Mouse (Mus musculus): ENCODE measurements around the gene Stk4. TPM values are rescaled to one million over a fixed set of nuclear protein-coding genes. Genes with fewer than 3 reads are reported as not detected.
"Not testable (repeated sequence)": the region's sequence is repeated elsewhere in the genome, so short reads cannot be mapped to it uniquely, and the experiment has no call there.

Gene Stk4
- polyA plus RNA-seq, 1 experiment: 150 TPM

- WGBS: 8% methylated on average over 16 of the region's 16 CpGs
- TF ChIP-seq POLR2A (IDR thresholded peaks at IDR 0.05; ENCODE audit: insufficient read depth, low read depth, low read length) (no peak), CTCF (IDR thresholded peaks at IDR 0.05; ENCODE audit: insufficient read depth, low read depth, low read length) (no peak)
- no peak overlapping the region for H3K4me3 ChIP-seq (ENCODE audit: insufficient read depth, low read depth, low read length)
- no peak overlapping the region for H3K27ac ChIP-seq (ENCODE audit: insufficient read depth, low read depth, low read length)
- H3K4me1 ChIP-seq (ENCODE audit: control insufficient read depth, insufficient read depth, low read length): no peaks in the 10 kb centered on the region
Observed at GRCm38 (mm10) chr2:164047197-164047690, 22.9 kb upstream of the Stk4 start.

GRCm38 (mm10) chr2:164053767-164054166 lies 16.4 kb upstream of the Stk4 start:
- H3K4me3 ChIP-seq (ENCODE audit: insufficient read depth, low read depth, low read length): no peak overlapping the region
- 75% methylated on average over 8 of the region's 8 CpGs for WGBS
- H3K27ac ChIP-seq (ENCODE audit: insufficient read depth, low read depth, low read length): no peak overlapping the region
- TF ChIP-seq CTCF (IDR thresholded peaks at IDR 0.05; ENCODE audit: insufficient read depth, low read depth, low read length) (no peak), POLR2A (IDR thresholded peaks at IDR 0.05; ENCODE audit: insufficient read depth, low read depth, low read length) (no peak)
- H3K4me1 ChIP-seq (ENCODE audit: control insufficient read depth, insufficient read depth, low read length): no peaks in the 10 kb centered on the region

GRCm38 (mm10) chr2:164054671-164055070 lies 15.5 kb upstream of the Stk4 start:
- 94% methylated on average over 8 of the region's 8 CpGs for WGBS
- TF ChIP-seq POLR2A (IDR thresholded peaks at IDR 0.05; ENCODE audit: insufficient read depth, low read depth, low read length) (no peak), CTCF (IDR thresholded peaks at IDR 0.05; ENCODE audit: insufficient read depth, low read depth, low read length) (no peak)
- Histone ChIP-seq H3K4me3 (ENCODE audit: insufficient read depth, low read depth, low read length) (no peak overlapping the region), H3K27ac (ENCODE audit: insufficient read depth, low read depth, low read length) (no peak overlapping the region), H3K4me1 (ENCODE audit: control insufficient read depth, insufficient read depth, low read length) (no peaks in the 10 kb centered on the region)

- H3K4me3 ChIP-seq (ENCODE audit: insufficient read depth, low read depth, low read length): no peak overlapping the region
- H3K27ac ChIP-seq (ENCODE audit: insufficient read depth, low read depth, low read length): no peak overlapping the region
- 90% methylated on average over 8 of the region's 8 CpGs for WGBS
- TF ChIP-seq POLR2A (IDR thresholded peaks at IDR 0.05; ENCODE audit: insufficient read depth, low read depth, low read length): no peak
- TF ChIP-seq CTCF (IDR thresholded peaks at IDR 0.05; ENCODE audit: insufficient read depth, low read depth, low read length): no peak
- H3K4me1 ChIP-seq (ENCODE audit: control insufficient read depth, insufficient read depth, low read length): no peaks in the 10 kb centered on the region
Observed at GRCm38 (mm10) chr2:164059634-164060235, 10.4 kb upstream of the Stk4 start.

- TF ChIP-seq CTCF (IDR thresholded peaks at IDR 0.05; ENCODE audit: insufficient read depth, low read depth, low read length) (no peak), POLR2A (IDR thresholded peaks at IDR 0.05; ENCODE audit: insufficient read depth, low read depth, low read length) (peak; percentile 84)
- H3K27ac ChIP-seq (ENCODE audit: insufficient read depth, low read depth, low read length): peak within 1 kb of the TSS; percentile 32; the same call in 1 of the 2 replicates
- 0 out of 2 replicates have a peak, but pooled peaks cover 2% of the 10 kb centered on the region for H3K4me1 ChIP-seq (ENCODE audit: control insufficient read depth, insufficient read depth, low read length)
- peak within 1 kb of the TSS; percentile 83 for H3K4me3 ChIP-seq (ENCODE audit: insufficient read depth, low read depth, low read length)
- under 1% methylated on average over 55 of the region's 55 CpGs for WGBS
Observed at GRCm38 (mm10) chr2:164070765-164071436, 779 bp downstream of the Stk4 start, which contains the start of gene Tomm34. TSS of gene Tomm34 (minus strand) at chr2:164071169.

- WGBS: 75% methylated on average over 11 of the region's 11 CpGs
Observed at GRCm38 (mm10) chr2:164071437-164071820, 1.3 kb downstream of the Stk4 start.

GRCm38 (mm10) chr2:164072109-164072508 lies 2.0 kb downstream of the Stk4 start:
- WGBS: 88% methylated on average over 2 of the region's 2 CpGs
- TF ChIP-seq CTCF (IDR thresholded peaks at IDR 0.05; ENCODE audit: insufficient read depth, low read depth, low read length) (no peak), POLR2A (IDR thresholded peaks at IDR 0.05; ENCODE audit: insufficient read depth, low read depth, low read length) (no peak)
- H3K4me3 ChIP-seq (ENCODE audit: insufficient read depth, low read depth, low read length): no peak overlapping the region
- H3K27ac ChIP-seq (ENCODE audit: insufficient read depth, low read depth, low read length): no peak overlapping the region
- H3K4me1 ChIP-seq (ENCODE audit: control insufficient read depth, insufficient read depth, low read length): 0 out of 2 replicates have a peak, but pooled peaks cover 2% of the 10 kb centered on the region

More at GRCm38 (mm10) chr2:164071437-164071820, 1.3 kb downstream of the Stk4 start:
- H3K4me1 ChIP-seq (ENCODE audit: control insufficient read depth, insufficient read depth, low read length); H3K27ac ChIP-seq (ENCODE audit: insufficient read depth, low read depth, low read length): not testable (repeated sequence)
- peak overlapping the region; percentile 83 for H3K4me3 ChIP-seq (ENCODE audit: insufficient read depth, low read depth, low read length)

GRCm38 (mm10) chr2:164073120-164073519 lies 3.0 kb downstream of the Stk4 start:
- Histone ChIP-seq H3K4me1 (ENCODE audit: control insufficient read depth, insufficient read depth, low read length) (0 out of 2 replicates have a peak, but pooled peaks cover 2% of the 10 kb centered on the region), H3K27ac (ENCODE audit: insufficient read depth, low read depth, low read length) (no peak overlapping the region), H3K4me3 (ENCODE audit: insufficient read depth, low read depth, low read length) (no peak overlapping the region)
- WGBS: 90% methylated on average over 7 of the region's 7 CpGs
- no peak for TF ChIP-seq POLR2A (IDR thresholded peaks at IDR 0.05; ENCODE audit: insufficient read depth, low read depth, low read length)

- Histone ChIP-seq H3K4me3 (ENCODE audit: insufficient read depth, low read depth, low read length) (peak overlapping the region; percentile 79), H3K27ac (ENCODE audit: insufficient read depth, low read depth, low read length) (no peak overlapping the region), H3K4me1 (ENCODE audit: control insufficient read depth, insufficient read depth, low read length) (0 out of 2 replicates have a peak, but pooled peaks cover 2% of the 10 kb centered on the region)
- WGBS: under 1% methylated on average over 48 of the region's 48 CpGs
- peak; percentile 67; the same call in 1 of the 2 replicates for TF ChIP-seq CTCF (IDR thresholded peaks at IDR 0.05; ENCODE audit: insufficient read depth, low read depth, low read length)
- TF ChIP-seq POLR2A (IDR thresholded peaks at IDR 0.05; ENCODE audit: insufficient read depth, low read depth, low read length): peak; percentile 98
Observed at GRCm38 (mm10) chr2:164073918-164074578, 3.9 kb downstream of the Stk4 start.

All from olfactory bulb, adult 2 months (tissue).